Mouse (Mus musculus): ENCODE results near the gene Gimap1.

The Gimap1 gene

DNA sequence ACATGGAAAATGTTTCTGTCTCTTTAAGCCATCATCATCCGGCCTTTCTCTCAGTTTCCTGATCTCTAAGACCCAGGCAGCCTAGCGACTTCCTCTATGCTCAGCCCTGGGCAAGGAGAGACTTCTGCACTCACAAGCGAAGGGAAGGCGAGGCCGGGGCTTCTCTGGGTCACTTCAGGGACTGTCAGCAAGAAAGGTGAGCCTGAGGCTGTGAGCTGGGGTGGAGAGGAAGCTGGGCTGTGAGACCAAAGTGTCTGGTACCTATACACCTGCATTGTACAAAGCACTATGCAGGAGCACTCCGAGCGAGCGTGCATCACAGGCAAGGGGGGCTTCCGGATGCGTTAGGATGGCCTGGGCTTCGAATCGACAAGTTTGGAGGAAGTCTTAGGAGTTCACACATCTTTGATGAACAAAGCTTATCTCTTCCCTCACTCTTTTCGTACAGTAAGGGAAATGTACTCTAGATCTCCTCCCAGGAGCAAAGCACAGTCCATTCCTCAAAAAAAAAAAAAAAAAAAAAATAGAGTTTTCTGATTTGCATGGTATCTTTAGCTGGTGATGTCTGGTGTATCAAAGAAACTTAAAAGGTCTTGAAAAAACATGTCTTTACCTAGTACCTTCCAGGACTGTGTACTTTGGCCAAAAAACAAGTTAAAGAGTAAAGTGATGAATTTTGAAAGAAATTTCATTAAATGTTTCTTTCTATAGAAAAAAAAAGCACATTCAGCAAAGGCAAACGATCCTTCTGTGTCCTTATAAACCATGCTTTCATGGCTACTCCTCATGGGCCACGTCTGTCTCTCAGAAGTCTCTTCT, at the start of gene Gimap1:
TSS of gene Gimap1 (plus strand) at position 94 of the 819 bp plus-strand sequence.
- peak; percentile 62 to 71 for DNase-seq (ENCODE audit: low spot score in 2 of 2)

DNA sequence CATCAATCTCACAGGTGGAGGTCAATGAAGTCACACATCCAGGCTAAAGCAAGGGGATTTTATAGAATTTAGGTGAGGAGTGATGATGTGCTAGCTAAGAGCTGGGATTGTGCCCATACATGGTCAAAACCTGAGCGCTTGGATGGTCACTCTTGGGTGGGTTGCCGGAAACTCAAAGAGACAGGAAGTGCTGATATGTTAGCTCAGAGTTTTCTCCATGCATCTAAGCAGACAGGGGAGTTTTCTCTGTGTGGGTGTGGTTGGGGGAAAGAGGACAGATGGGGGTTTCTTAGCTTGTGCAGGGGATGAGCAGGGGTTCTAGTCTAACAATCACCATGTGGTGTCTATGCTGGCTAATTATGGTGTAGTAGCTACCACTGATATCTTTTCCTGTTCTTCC, 49.5 kb upstream of the Gimap1 start:
- peak; percentile 65 to 70 for DNase-seq (ENCODE audit: low spot score in 2 of 2)

DNA sequence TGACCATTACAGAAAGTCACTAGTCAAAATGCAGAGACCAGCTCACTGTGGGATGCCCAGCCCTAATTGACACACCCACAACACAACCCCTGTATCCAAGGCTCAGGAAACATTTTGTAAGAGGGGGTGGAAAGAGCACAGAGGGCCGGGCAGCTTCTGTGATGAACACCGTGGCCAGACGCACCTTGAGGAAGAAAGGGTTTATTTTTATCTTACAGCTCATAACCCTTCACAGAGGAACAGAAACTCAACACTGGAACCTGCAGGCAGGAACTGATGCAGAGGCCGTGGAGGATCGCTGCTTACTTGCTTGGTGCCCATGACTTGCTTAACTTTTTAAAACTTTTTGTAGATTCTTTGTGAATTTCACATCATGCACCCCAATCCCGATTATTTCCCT, 45.9 kb upstream of the Gimap1 start:
- DNase-seq (ENCODE audit: low spot score in 2 of 2), result no peak

DNA sequence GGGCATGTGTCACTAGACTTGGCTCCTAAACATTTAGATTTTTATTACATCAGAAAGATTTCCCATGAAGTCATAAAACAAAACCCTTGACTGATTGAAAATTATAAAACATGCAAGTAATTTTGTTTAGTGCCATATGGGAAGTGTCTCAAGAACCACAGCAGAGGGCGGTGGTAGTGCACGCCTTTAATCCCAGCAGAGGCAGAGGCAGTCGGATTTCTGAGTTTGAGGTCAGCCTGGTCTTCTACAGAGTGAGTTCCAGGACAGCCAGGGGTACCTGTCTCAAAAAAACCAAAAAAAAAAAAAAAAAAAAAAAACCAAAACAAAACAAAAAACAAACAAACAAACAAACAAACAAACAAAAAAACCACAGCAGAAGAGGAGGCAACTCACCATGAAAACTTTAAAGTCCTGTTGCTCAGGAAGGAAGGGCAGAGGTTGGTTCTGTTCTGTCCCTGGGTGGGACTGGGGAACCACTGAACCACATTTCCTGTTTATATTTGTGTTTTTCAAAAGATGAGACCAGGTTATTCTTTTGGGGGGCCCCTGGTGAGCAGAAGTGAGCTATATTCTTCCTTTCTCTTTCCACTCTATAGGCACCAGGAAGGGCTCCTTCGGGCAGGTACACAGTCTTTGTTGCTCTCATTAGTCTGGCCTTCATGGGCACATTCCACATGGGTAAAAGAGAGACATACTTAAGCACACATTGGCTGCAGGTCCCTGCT, 41.9 kb upstream of the Gimap1 start:
- DNase-seq (ENCODE audit: low spot score in 2 of 2), result no peak

DNA sequence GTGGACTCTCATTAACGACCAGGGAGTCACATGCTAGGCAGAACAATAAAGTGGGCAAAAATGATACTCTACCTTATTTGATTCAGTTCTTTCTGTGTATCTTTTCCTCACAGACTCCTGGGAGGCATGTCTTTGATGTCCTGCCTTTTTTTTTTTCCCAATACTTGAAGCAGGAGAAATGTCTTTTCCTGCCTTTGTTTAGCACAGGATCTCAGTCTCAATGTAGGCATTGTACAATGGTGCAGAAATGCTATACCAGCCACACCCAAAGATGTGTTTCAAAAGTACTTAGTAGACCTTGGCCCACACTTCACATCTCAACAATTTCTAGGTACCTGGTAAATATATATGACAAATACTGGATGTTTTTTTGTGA, 41.3 kb upstream of the Gimap1 start:
- no peak for DNase-seq (ENCODE audit: low spot score in 2 of 2)

DNA sequence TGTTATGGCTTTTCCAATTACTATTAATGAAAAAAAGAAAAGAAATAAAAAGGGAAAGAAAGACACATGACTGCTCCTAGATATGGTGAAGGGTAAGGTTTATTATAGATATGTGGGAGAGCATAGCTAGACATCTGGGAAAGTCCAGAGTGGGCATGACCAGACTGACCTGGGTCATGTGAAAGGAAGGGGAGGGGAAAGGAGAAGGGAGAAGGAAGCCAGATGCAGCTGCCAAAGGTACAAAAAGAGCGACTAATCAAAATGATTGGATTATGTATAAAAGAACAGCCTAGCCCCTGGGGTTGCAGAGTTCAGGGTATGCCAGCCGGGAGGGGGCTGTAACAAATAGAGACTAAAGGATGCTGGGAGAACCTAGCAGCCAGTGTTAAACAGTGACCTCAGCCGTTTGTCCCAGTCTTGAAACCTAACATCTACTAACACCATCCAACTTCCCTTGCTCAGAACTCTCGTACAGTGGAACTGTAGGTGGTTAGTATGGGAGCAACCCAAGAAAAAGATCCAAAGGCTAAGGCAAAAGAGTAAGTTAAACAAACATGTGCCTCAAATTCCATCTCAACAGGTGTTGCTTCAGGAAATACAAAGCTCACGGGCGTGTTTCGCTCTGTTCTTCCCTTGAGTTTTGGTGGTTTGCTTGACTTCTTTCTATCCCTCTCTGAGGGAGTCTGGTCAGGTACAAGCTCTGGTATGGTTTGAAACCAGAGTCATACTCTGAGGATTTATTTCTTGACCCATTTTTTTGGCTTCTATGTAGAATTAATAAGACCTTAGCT, 40.6 kb upstream of the Gimap1 start:
- no peak for DNase-seq (ENCODE audit: low spot score in 2 of 2)

DNA sequence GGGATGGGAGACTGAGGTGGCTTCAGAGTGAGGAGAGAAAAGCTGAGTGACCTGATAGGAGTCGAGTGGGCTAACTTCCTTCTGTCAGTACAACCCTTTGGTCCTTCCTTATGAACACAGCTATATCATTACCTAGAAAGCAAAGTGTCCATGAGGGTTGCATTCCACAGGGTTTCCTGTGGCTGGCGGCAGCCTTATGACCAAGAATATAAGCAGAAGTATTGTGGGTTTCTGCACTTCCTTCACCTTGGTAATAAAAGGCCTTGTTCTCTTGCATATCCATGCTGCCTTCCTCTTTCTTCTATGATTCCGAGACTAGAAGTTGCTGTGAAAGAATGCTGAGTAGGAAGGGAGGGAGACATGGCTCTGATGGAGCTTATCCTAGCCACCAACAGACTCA, 40.0 kb upstream of the Gimap1 start:
- DNase-seq (ENCODE audit: low spot score in 2 of 2), result no peak

DNA sequence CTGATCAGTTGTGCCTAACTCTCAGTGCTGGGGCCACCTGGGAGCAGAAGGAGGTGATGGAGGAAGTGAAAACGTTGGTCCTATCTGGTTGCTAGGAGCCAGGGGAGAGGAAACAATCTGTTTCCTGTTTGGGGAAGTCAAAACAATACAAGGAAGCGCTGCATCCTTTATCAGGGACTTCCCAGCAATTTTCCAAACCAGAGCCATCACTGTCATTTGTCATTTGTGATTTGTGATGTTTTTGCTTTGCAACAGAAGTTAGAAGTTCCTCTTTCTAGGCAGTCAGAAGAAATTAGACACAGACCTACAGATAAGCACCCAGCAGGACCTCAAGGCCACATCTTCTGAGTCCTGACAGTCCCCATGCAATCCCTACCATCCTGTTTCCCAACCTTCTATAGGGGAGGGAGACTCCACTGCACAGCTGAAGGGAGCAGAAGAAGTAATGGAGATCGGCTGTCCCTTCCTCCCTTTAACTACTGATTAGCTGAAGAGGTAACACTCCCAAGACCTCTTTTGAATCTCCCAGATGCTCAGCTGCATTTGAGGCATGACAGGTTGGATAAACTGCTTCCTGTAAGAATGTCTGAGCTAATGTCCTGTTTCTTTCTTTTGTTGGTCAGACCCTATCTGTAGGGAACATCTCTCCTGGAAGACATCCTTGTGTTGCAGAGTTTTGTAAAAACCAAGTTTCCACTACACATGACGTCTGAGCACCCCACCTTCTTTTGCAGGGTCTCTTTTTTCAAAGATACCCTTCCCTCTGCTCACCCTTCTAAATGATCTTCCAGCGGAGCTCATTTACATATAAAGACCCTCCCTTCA, 38.4 kb upstream of the Gimap1 start:
- DNase-seq (ENCODE audit: low spot score in 2 of 2), result peak in 1 of 2 experiments; percentile 68

DNA sequence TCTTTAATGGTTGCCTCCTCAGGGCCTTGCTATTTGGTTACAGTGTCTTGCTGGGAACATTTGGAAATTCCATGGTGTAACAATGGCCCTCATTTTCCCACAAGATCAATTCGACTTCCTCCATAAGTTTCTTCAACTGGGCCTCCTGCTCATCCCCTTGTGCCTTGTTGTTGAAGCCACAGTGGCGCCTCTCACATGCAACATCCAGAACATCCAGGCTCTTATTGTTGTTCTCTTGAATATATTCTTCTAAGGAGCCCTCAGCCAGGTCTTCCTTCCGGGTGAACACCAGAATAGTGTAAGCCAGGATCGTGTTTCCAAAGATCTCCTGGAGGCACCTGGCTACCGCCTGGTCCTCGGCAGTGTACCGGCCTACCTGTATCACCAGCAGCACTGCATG, 36.7 kb upstream of the Gimap1 start:
- DNase-seq (ENCODE audit: low spot score in 2 of 2), result no peak

DNA sequence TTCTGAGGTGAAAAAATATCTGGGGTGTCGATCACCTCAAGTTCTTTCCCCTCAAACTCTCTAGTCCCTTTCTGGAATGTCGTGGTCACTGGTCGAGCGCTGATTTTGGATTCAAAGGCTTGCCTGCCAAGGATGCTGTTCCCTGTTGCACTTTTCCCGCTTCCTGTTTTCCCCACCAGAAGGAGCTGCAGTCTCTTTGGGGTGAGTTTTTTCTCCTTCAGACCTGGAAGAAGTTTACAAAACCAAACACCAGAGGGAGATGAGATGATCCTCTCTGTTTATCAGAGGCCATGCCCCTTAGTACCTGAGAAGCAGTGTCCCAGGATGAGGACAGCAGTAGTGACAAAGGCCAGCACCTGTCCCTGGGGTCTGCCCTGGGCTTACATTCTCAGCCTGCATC, 36.3 kb upstream of the Gimap1 start:
- DNase-seq (ENCODE audit: low spot score in 2 of 2), result no peak

DNA sequence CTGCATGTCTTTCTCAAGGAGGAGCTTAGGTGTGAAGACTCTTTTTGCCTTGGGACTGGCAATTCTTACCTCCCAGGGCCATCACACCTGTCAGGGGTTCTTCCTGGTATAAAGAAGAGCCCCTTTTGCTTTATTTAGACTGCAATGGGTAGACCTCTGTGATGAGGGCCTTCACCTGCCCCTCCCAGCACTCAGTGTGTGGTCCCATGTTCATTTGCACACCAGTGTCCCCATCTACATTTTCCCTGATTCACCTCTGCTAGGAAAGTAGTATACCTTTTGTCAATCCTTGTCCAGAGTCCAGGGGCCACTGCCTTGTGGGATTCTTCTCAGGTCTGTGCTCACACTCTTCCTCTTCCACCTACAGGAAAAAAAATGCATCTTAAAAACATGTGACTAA, 34.7 kb upstream of the Gimap1 start:
- no peak for DNase-seq (ENCODE audit: low spot score in 2 of 2)

DNA sequence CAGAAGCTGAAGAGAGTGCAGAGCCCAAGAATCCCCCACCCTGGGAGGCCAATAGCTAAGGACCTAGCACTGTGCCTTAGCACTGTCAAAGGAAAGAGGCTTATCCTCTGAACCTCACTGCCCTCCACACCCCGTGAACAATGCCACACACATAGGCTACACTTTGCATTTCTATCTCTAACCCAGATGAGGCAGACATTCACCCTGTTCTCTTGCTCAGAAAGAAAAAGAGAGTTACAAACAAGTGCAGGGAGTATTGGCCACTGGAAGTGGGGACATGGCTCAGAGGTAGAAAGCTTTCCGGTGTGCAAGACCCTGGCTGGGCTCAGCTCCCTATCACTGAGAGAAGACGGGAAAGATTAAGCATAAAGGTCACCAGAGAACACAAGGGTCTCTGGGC, 32.7 kb upstream of the Gimap1 start:
- DNase-seq (ENCODE audit: low spot score in 2 of 2), result no peak

DNA sequence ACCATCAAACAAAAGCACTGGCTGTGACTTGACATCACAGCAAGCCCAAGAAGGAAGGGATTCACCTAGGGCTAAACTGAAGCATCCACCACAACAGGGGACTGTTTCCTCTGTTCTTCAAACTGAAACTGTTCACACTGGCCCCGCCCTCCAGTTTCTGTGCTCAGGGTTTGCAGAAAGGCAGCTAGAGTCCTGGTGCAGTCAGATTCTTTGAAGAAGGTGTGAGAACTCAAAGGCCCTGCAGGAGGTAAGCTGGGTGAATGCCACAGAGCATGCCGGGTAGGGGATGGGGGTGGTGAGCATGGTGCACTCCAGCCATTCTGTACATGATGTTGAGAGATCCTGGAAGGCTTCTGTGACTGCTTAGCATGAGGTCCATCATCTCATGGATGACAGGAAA, 20.4 kb upstream of the Gimap1 start, which contains the start of the genes Gm28053 and Gimap7:
TSS of gene Gm28053 (plus strand) at position 153 of the 400 bp plus-strand sequence.
TSS of gene Gimap7 (plus strand) at position 167 of the 400 bp plus-strand sequence.
- peak; percentile 76 to 83 for DNase-seq (ENCODE audit: low spot score in 2 of 2)

DNA sequence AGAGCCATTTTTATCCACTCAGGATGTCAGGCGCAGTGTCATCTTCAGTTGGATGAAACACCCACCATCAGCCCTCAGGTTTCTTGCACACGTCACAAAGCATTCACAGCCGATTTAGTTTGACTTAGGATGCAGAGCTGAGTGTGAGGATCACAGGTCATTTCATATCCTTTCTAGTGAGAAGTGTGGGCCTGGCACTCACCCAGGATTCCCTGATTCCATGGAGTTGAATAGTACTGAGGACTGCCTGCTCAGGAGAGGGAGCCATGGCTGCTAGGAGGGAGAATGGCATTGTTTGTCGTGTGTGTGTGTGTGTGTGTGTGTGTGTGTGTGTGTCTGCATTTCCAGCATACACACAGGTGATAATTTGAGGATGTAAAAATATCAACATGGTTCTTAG, 18.5 kb upstream of the Gimap1 start:
- no peak for DNase-seq (ENCODE audit: low spot score in 2 of 2)

DNA sequence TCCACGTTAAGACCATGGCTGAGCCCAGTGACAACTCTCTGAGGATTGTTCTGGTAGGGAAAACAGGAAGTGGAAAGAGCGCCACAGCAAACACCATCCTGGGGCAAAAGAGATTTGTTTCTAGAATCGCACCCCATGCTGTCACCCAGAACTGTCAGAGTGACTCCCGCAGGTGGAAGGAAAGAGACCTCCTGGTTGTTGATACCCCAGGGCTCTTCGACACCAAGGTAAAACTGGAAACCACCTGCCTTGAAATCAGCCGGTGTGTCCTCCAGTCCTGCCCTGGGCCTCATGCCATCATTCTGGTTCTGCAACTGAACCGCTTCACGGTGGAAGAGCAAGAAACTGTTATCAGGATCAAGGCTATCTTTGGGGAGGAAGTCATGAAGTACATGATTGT, 15.4 kb upstream of the Gimap1 start:
- DNase-seq (ENCODE audit: low spot score in 2 of 2), result no peak

DNA sequence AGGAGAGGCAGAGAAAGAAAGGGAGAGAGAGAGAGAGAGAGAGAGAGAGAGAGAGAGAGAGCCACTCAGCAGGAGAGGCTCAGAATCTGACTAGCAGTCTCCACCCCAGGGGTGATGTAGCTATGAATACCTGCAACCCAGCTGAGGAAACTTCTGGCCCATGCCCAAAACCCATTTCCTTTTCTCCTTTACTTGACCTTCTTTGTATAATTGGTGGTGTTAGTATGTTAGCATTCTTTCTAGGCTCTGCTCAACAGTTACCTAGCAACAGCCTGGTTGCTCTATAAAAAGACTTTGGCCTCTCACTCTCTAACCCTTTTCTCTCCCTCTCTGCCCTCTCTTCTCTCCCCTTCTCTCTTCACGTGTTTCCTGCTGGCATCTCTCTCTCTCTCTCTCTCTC, 13.4 kb upstream of the Gimap1 start:
- DNase-seq (ENCODE audit: low spot score in 2 of 2), result peak; percentile 82 to 86

DNA sequence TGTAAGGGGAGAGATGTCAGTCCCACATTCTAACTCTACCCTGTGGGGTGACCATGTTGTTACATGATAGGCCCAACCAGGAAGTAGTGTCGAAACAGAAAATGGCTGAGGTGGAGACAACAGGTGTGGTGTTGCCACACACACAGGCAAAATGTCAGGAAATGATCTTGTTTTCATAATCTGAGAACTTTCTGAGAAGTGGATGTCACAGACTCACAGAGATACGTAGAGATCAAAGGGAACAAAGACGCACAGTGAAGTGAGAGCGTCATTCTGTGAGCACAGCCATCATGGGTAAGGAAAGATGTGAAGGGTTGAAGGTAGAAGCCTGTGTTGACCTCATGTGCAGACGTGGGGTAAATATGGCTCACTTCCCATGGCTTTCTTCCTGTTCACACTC, 11.1 kb upstream of the Gimap1 start:
- DNase-seq (ENCODE audit: low spot score in 2 of 2), result peak; percentile 61 to 68

DNA sequence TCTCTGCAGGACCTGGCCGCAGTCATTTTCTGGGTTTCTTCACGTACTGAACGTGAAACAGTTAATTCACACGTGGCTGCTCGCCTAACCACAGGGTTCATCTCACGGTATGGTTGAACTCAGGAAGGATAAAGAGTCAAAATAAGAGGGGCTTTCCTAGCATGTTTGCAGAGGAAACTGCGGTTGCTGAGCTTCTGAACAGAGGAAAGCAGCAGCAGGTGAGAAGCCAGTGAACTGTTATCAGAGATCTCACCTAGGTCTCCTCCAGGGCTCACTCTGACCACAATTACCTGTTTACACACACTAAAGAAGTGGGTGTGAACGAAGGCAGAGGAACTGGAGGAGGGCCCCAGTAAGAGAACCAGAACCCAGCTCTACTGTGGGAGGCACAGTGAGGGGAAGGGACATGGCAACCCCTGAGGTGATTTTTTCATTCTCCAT, 6.0 kb upstream of the Gimap1 start:
- DNase-seq (ENCODE audit: low spot score in 2 of 2), result peak; percentile 90 to 93

DNA sequence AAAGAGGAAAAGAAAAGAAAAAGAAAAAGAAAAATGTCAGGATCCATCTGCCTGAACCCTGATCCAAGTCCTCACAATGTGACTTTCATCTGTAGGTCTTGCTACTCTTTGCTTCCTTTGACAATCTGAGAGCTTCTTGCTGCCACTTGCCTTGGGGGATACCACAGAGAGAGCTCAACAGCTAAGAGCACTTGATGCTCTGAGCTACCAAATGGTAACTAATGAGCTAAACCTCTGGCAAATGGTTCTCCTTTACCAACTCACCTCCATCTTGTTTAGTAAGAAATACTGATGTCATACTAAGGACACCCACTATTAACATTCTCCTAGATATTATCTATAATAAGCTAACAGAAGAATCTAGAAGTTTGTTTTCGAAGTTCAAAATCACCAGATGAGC, 5.2 kb upstream of the Gimap1 start:
- no peak for DNase-seq (ENCODE audit: low spot score in 2 of 2)

DNA sequence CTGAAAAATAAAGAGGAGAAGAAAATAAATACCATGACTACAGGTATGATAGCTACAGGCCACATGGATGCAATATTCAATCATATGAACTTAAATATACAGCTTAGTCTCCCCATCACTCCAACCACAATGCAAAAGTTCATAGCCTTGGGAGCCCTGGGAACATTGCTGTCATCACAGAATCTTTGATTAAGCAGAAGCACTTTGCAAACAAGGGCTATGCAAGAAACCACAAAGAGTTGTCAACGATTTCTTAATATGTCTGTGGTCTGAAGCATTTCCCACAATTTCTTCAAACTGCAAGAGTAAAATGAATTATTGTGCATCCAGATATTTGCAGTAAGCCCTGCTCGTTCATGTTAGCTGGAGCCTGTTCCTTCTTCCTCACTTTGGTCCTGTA, 1.8 kb upstream of the Gimap1 start:
- DNase-seq (ENCODE audit: low spot score in 2 of 2), result no peak

DNA sequence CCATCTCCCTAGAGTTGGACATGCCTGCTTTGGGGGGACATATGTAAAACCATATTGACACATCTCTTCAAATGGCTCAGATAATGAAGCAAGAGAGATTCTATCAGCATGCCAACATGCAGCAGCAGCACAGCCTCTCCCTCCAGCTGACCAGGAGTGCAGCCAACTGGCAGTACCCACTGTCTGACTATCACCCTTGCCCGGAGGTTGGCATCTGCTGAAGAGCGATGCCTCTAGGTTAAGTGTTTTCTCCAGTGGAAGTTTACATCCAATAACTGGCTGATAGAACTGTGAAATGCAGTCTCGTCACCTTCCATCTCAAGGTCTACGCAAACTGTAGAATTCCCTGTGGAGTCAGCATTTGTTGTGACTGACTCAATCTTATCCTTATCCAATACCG, 1.2 kb upstream of the Gimap1 start:
- DNase-seq (ENCODE audit: low spot score in 2 of 2), result no peak

DNA sequence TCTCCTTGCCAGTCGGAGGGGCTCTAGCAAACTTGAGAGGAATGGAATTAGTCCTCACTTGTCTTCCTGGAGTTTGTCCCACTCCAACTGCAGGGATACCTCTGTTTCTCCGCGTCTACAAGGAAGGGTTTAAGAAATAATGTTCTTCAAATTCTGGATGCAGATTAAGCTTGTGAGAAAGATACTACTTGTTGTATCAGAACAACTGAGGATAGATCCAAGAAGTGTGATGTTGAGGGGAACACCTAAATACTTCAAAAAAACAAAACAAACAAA, 864 bp downstream of the Gimap1 start:
- no peak for DNase-seq (ENCODE audit: low spot score in 2 of 2)
